Mouse (Mus musculus) liver, adult (tissue): ENCODE measurements around the gene Aph1c.

Experiments
- GATA4 ChIP-seq: IDR thresholded peaks from 2 replicates; pipeline ENCODE4 v1.6.1; 2014; ENCODE audit warnings: mild to moderate bottlenecking, low read length; ENCODE audit not compliant: insufficient replicate concordance

Gene Aph1c

GRCm38 (mm10) chr9:66834318-66835096 lies at the start of gene Aph1c:
Gene Aph1c (minus strand): TSS chr9:66834726.
- no peak for TF ChIP-seq GATA4

GRCm38 (mm10) chr9:66883500-66883899 lies 49.0 kb upstream of the Aph1c start:
- TF ChIP-seq GATA4: no peak

GRCm38 (mm10) chr9:66882406-66882821 lies 47.9 kb upstream of the Aph1c start:
- TF ChIP-seq GATA4: no peak

- no peak for TF ChIP-seq GATA4
These were observed 47.3 kb upstream of the Aph1c start for GRCm38 (mm10) chr9:66881858-66882257.

- peak; percentile 69; the same call in 1 of the 2 replicates for TF ChIP-seq GATA4
These were observed 46.2 kb upstream of the Aph1c start for GRCm38 (mm10) chr9:66880752-66881151.

GRCm38 (mm10) chr9:66879486-66879885 lies 45.0 kb upstream of the Aph1c start:
- no peak for TF ChIP-seq GATA4

GRCm38 (mm10) chr9:66878899-66879298 lies 44.4 kb upstream of the Aph1c start:
- no peak for TF ChIP-seq GATA4

GRCm38 (mm10) chr9:66876577-66876976 lies 42.1 kb upstream of the Aph1c start:
- no peak for TF ChIP-seq GATA4

- no peak for TF ChIP-seq GATA4
These were observed 39.8 kb upstream of the Aph1c start for GRCm38 (mm10) chr9:66874297-66874696.

- no peak for TF ChIP-seq GATA4
These were observed 39.0 kb upstream of the Aph1c start for GRCm38 (mm10) chr9:66873531-66873930.

- no peak for TF ChIP-seq GATA4
These were observed 37.6 kb upstream of the Aph1c start for GRCm38 (mm10) chr9:66872015-66872727.

- TF ChIP-seq GATA4: no peak
These were observed 30.2 kb upstream of the Aph1c start for GRCm38 (mm10) chr9:66864708-66865107.

- TF ChIP-seq GATA4: no peak
These were observed 28.9 kb upstream of the Aph1c start for GRCm38 (mm10) chr9:66863456-66863855.

- no peak for TF ChIP-seq GATA4
These were observed 27.7 kb upstream of the Aph1c start for GRCm38 (mm10) chr9:66862202-66862601.

- TF ChIP-seq GATA4: no peak
These were observed 26.7 kb upstream of the Aph1c start for GRCm38 (mm10) chr9:66861104-66861767.

- no peak for TF ChIP-seq GATA4
These were observed 25.0 kb upstream of the Aph1c start for GRCm38 (mm10) chr9:66859523-66859922.
